17 mouse cellular contexts compared by ENCODE assay signal in the genomic region with DNA sequence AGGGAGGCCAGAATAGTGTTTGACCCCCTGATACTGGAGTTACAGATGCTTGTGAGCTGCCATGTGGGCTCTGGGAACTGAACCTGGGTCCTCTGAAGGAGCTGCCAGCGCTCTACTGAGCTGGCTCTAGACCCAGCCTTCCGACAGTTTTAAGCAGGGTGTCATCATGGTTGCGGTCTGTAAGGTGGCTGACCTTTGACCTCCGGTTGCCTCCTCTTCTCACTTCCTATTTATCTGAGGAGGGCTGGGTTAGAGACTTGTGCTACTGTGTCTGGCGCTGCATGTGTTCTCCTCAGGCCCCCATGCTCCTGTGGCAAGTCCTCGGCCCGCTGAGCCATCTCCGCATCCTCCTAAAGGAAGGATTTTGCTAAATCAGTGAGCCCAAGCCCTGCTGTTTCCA. TPM values are rescaled to one million over a fixed set of nuclear protein-coding genes. Genes with fewer than 3 reads are reported as not detected.
DNase-seq lines count a peak whose midpoint lies in the region; ATAC-seq and TF ChIP-seq lines count a peak whose summit lies in the region.
"Had no signal": no experiment of that assay in that cellular context is flagged by ENCODE, and none has a peak within 500 bp of the region (broad histone marks: within the 10 kb centered on the region; RNA-seq: fewer than 3 reads in every experiment).

No protein-coding gene starts in this region.

- peaks cover 39% of the 10 kb centered on the region for H3K4me1 ChIP-seq in heart, embryonic 15.5 days (replicated peaks)
- peaks cover 27% of the 10 kb centered on the region for H3K4me1 ChIP-seq in spleen, adult 2 months (ENCODE audit: control insufficient read depth, insufficient read depth, insufficient read length)
- peaks cover 11% of the 10 kb centered on the region for H3K4me1 ChIP-seq in embryonic fibroblast, embryonic 13.5 days (ENCODE audit: control insufficient read depth, insufficient read depth, low read length)
- H3K4me1 ChIP-seq in thymus, adult 2 months (replicated peaks; ENCODE audit: control insufficient read depth, insufficient read depth, low read length): peaks cover 47% of the 10 kb centered on the region

- no peaks in the 10 kb centered on the region for H3K9me3 ChIP-seq in heart, embryonic 15.5 days (replicated peaks)
- H3K9me3 ChIP-seq: G1E; hindbrain, embryonic 15.5 days; midbrain, embryonic 12.5 days had no signal

- peak overlapping the region; percentile 61; the same call in 1 of the 2 replicates for H3K27ac ChIP-seq in heart, embryonic 15.5 days
- H3K27ac ChIP-seq in spleen, adult 2 months (ENCODE audit: insufficient read depth, low read length): peak overlapping the region; percentile 47
- H3K27ac ChIP-seq in embryonic fibroblast, embryonic 13.5 days (ENCODE audit: insufficient read depth, low read length): peak overlapping the region; percentile 60
- H3K27ac ChIP-seq in thymus, adult 2 months (ENCODE audit: control insufficient read depth, insufficient read depth, low read length): no peak overlapping the region
- H3K27ac ChIP-seq: heart, adult 2 months; hindbrain, embryonic 15.5 days; liver, embryonic 14.5 days; midbrain, embryonic 12.5 days had no signal

- no peak for ATAC-seq in heart, embryonic 15.5 days (replicated peaks; ENCODE audit: insufficient number of reproducible peaks, insufficient read depth, low FRiP score, low read depth)

- H3K36me3 ChIP-seq in heart, embryonic 15.5 days: no peaks in the 10 kb centered on the region
- no peaks in the 10 kb centered on the region for H3K36me3 ChIP-seq in spleen, adult 2 months (ENCODE audit: control insufficient read depth, insufficient read depth, low read length)
- no peaks in the 10 kb centered on the region for H3K36me3 ChIP-seq in splenic B cell, adult 2 months (ENCODE audit: control insufficient read depth, insufficient read depth, low read length, poor library complexity, severe bottlenecking)
- no peaks in the 10 kb centered on the region for H3K36me3 ChIP-seq in thymus, adult 2 months (ENCODE audit: control insufficient read depth, insufficient read depth, low read length)
- H3K36me3 ChIP-seq: G1E; hindbrain, embryonic 15.5 days; midbrain, embryonic 12.5 days had no signal

- WGBS in heart, embryonic 15.5 days: 79% methylated on average over 8 of the region's 8 CpGs
- WGBS in spleen, adult 2 months: 52% methylated on average over 8 of the region's 8 CpGs
- WGBS in thymus, adult 2 months: 73% methylated on average over 8 of the region's 8 CpGs

- H3K4me2 ChIP-seq in heart, embryonic 15.5 days: no peak overlapping the region
- H3K4me2 ChIP-seq: hindbrain, embryonic 15.5 days; midbrain, embryonic 12.5 days had no signal

- TF ChIP-seq CTCF in spleen, adult 2 months (IDR thresholded peaks at IDR 0.05; ENCODE audit: extremely low read depth, insufficient read depth, insufficient read length, insufficient replicate concordance): no peak
- TF ChIP-seq CTCF in embryonic fibroblast, embryonic 13.5 days (IDR thresholded peaks at IDR 0.05; ENCODE audit: borderline replicate concordance, insufficient read depth, low read length): no peak
- TF ChIP-seq CTCF in thymus, adult 2 months (IDR thresholded peaks at IDR 0.05; ENCODE audit: borderline replicate concordance, control insufficient read depth, extremely low read depth, insufficient read depth, low read length, poor library complexity): no peak

- H3K27me3 ChIP-seq in heart, embryonic 15.5 days: no peaks in the 10 kb centered on the region
- no peaks in the 10 kb centered on the region for H3K27me3 ChIP-seq in spleen, adult 2 months (ENCODE audit: control insufficient read depth, insufficient read depth, low read length)
- no peaks in the 10 kb centered on the region for H3K27me3 ChIP-seq in splenic B cell, adult 2 months (ENCODE audit: control insufficient read depth, insufficient read depth, low read length, poor library complexity, severe bottlenecking)
- no peaks in the 10 kb centered on the region for H3K27me3 ChIP-seq in thymus, adult 2 months (ENCODE audit: control insufficient read depth, insufficient read depth, low read length)
- H3K27me3 ChIP-seq: hindbrain, embryonic 15.5 days; midbrain, embryonic 12.5 days had no signal

- H3K9ac ChIP-seq in heart, embryonic 15.5 days: no peak overlapping the region
- H3K9ac ChIP-seq: hindbrain, embryonic 15.5 days; liver, embryonic 14.5 days; midbrain, embryonic 12.5 days had no signal

- DNase-seq in heart, postnatal 4 days: no peak
- DNase-seq in spleen, adult 2 months (ENCODE audit: low read depth in 1 of 2, low spot score in 2 of 2): peak in 1 of 2 experiments; percentile 30
- no peak for DNase-seq in spleen, adult 18-20 months
- DNase-seq in splenic B cell, adult 2 months (ENCODE audit: low read depth, low spot score): peak; percentile 81
- DNase-seq in layer of hippocampus, postnatal 14 days (ENCODE audit: low spot score in 2 of 2): no peak
- DNase-seq in thymus, adult 2 months: no peak
- DNase-seq: cerebellum, postnatal 10 days; heart, adult 2 months; kidney, postnatal 25 days had no signal

- no peak overlapping the region for H3K4me3 ChIP-seq in heart, embryonic 15.5 days
- H3K4me3 ChIP-seq in spleen, adult 2 months (ENCODE audit: extremely low read depth, insufficient read depth, insufficient read length): no peak overlapping the region
- H3K4me3 ChIP-seq in embryonic fibroblast, embryonic 13.5 days (ENCODE audit: insufficient read depth, low read length): no peak overlapping the region
- H3K4me3 ChIP-seq in thymus, adult 2 months (ENCODE audit: control insufficient read depth, insufficient read depth, low read length): no peak overlapping the region
- H3K4me3 ChIP-seq: heart, adult 2 months; hindbrain, embryonic 15.5 days; midbrain, embryonic 12.5 days had no signal

- no peak for TF ChIP-seq POLR2A in spleen, adult 2 months (IDR thresholded peaks at IDR 0.05; ENCODE audit: low read depth, low read length)
- no peak for TF ChIP-seq POLR2A in embryonic fibroblast, embryonic 13.5 days (IDR thresholded peaks at IDR 0.05; ENCODE audit: low read depth, low read length)
- no peak for TF ChIP-seq POLR2A in thymus, adult 2 months (IDR thresholded peaks at IDR 0.05; ENCODE audit: control insufficient read depth, extremely low read depth, insufficient read depth, low read length, poor library complexity)

RNA-seq across cellular contexts. Expression of gene Chst12, which starts 8.6 kb away (rescaled TPM):
- 12.2 and 17.4 TPM in 2 replicates for polyA plus RNA-seq in heart, embryonic 15.5 days (2015; fragmentation: Nextera tagmentation; extraction: Ambion mirVana)
- total RNA-seq in heart, postnatal 4 days (2021): 1 to 10 TPM; 6.3 to 7.0 TPM
- polyA plus RNA-seq in spleen, adult 2 months (2012; rRNA removed): 28.0 and 31.6 TPM in 2 replicates
- polyA plus RNA-seq in embryonic fibroblast, embryonic 13.5 days (2011; ENCODE audit: insufficient read length, low read depth, missing spikeins): 31.6 and 66.5 TPM in 2 replicates
- 10 to 100 TPM; 17.9 to 18.2 TPM for total RNA-seq in layer of hippocampus, postnatal 14 days (2021)
- 24.0 and 28.7 TPM in 2 replicates for polyA plus RNA-seq in thymus, adult 2 months (2012; rRNA removed)

RNA-seq across cellular contexts. Expression of gene Grifin, which starts 51.0 kb away (rescaled TPM):
- 1.1 TPM in 1 of 2 replicates, not detected in the other for polyA plus RNA-seq in heart, embryonic 15.5 days (2015; fragmentation: Nextera tagmentation; extraction: Ambion mirVana)
- total RNA-seq in heart, postnatal 4 days (2021): not detected
- 0.61 and 0.81 TPM in 2 replicates for polyA plus RNA-seq in spleen, adult 2 months (2012; rRNA removed)
- not detected in 2 replicates for polyA plus RNA-seq in embryonic fibroblast, embryonic 13.5 days (2011; ENCODE audit: insufficient read length, low read depth, missing spikeins)
- total RNA-seq in layer of hippocampus, postnatal 14 days (2021): not detected
- polyA plus RNA-seq in thymus, adult 2 months (2012; rRNA removed): 2.7 TPM in 2 replicates
- total RNA-seq: G1E; heart, adult 2 months had no signal
- polyA plus RNA-seq: embryonic facial prominence, embryonic 14.5 days; G1E; heart, adult 2 months; hindbrain, embryonic 15.5 days; midbrain, embryonic 12.5 days; neural tube, embryonic 14.5 days had no signal
